Mouse (Mus musculus): ENCODE measurements around the gene Bhlha15.

Gene Bhlha15

GRCm38 (mm10) chr5:144230216-144230615 is 40.1 kb downstream of the Bhlha15 start:
- intact Hi-C loops (cut with DNase I), result loop anchor here (10.0 kb wide), 1 partner anchor 505 kb away; no protein-coding TSS in a partner anchor

GRCm38 (mm10) chr5:144231410-144231809 is 41.3 kb downstream of the Bhlha15 start:
- intact Hi-C loops (cut with DNase I), result loop anchor here (10.0 kb wide), 1 partner anchor 503 kb away; no protein-coding TSS in a partner anchor

GRCm38 (mm10) chr5:144232531-144232930 is 42.4 kb downstream of the Bhlha15 start:
- intact Hi-C loops (cut with DNase I), result loop anchor here (10.0 kb wide), 1 partner anchor 502 kb away; no protein-coding TSS in a partner anchor

GRCm38 (mm10) chr5:144234222-144234621 is 44.1 kb downstream of the Bhlha15 start:
- intact Hi-C loops (cut with DNase I), result loop anchor here (10.0 kb wide), 1 partner anchor 501 kb away; no protein-coding TSS in a partner anchor

- intact Hi-C loops (cut with DNase I), result loop anchor here (10.0 kb wide), 1 partner anchor 500 kb away; no protein-coding TSS in a partner anchor
These were observed 44.6 kb downstream of the Bhlha15 start for GRCm38 (mm10) chr5:144234714-144235113.

- intact Hi-C loops (cut with DNase I), result loop anchor here (10.0 kb wide), 1 partner anchor 496 kb away; no protein-coding TSS in a partner anchor
These were observed 48.9 kb downstream of the Bhlha15 start for GRCm38 (mm10) chr5:144238969-144239368.
